Mouse (Mus musculus): Measurements from ENCODE around the gene Dpp6.

The Dpp6 gene

DNA sequence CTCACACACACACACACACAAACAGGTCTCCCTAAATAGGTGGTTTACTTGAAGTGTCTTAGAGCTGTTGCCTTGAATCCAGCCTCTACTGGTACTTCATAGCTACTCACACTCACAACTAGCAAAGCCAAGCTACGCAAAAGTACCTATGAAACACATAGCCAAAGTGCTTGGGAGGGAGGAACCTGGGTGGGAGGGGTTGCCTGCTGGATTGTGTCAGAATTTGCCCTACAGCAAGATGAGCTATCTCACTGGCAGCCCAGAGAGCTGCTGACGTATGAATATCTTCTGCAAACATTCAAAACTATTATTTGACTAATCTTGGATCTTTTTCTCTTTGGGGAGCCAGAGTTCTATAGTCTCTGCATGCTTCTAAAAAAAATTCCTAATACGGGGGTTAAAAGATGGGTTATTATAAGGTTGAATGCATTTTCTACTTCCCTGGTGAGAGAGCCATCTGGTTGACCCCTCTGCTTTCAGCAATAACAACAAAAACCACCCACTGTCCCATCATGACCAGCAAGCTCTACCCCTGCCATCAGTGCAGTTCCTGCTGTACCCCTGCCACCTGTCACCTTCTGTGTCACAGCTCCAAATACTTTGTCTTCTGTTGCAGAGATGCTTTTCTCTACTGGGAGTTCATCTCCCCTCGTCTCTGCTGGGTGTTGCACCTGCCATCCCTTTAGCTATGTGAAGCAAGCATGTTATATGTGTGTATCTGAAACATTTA, 563.8 kb downstream of the Dpp6 start:
- no peak for DNase-seq (ENCODE audit: low spot score)

DNA sequence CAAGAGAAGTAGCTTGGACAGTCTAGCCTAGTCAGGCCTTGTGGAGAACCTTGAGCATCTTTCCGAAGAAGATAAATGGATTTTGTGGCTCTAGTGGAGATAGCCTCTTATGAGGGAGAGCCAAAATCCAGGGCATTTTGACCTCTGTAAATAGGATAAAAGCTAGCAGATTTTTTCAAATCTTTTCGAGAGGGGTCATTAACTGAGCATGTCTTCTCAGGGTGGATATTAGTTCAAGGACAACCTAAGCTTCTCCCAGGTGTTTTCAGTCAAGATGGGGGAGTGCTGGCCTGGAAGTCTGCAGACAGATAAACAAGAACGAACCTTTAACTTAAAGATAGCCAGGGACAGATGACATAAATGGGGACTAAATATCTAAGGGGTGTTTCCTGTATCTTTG, 581.4 kb downstream of the Dpp6 start:
- DNase-seq (ENCODE audit: low spot score), result no peak

DNA sequence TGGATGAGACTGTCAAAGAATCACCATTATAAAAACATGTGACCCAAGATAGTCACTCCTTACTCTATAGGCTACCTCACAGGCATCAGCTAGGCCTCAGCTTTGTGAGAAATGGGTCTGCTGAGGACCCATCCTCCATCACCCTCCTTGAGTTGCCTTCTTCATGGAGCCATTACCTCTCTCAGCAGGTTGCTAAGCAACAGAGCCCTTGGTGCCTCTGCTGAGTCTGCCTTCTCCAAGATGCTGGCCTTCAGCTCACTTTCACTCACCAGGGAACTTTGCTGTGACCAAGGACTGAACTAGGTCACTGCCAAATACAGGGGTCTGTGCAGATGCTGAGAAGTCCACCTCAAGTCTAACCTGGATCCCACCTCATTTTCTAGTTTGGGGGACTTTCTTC, 582.1 kb downstream of the Dpp6 start:
- no peak for DNase-seq (ENCODE audit: low spot score)

DNA sequence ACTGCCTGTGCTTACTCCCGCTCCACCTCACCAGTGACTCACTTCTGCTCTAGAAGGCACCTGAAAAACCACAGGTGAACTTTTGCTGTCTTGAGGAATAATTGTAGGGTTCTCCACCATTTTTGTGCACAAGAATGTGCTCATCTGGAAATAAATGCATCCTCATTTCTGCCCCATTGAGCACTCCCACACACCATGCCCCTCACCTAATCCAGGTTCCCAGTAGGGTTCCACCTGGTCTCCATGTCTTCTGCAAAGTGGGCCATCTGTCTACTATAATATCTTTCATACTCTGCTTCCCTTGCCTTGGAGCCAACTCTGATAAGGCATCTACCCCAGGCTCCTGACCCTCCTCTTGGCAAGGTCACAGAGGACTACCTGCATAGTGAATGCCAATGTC, 585.6 kb downstream of the Dpp6 start:
- no peak for DNase-seq (ENCODE audit: low spot score)

DNA sequence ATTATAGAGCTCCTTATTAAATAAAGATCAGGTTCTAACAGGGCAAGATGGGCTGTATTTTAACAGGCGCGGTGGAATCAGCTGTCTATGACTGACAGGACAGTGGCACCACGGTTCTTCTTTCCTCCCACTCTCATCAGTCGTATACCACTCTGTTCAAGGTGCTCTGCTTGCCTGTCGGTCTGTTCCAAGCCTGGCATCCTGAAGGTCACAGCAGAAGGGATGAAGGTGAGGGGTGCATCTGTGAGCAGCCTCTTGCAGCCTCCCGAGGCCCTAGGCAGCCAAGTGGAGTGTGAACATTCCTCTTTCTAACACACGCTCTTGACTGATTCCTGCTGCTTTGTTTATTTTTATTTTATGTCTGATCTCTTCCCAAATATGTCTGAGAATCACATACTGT, 591.9 kb downstream of the Dpp6 start:
- DNase-seq (ENCODE audit: low spot score), result no peak

DNA sequence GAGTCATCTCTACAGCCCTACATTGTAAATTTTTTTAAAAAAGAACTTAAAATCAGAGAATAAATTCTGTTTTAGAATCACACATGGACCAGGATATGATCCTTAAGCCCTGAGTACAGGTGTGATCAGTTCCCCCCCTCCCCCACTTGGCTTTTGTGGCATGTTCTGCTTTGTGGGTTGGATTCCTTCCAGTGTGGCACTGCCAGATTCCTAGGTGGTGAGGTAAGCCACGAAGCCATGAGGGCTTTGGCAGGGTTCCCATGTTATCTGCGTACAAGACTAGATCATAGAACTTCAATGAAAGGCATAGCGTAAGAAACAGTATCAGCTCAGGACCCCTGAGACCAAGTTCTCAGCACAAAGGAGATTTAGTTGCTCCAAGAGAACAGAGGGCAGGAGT, 596.0 kb downstream of the Dpp6 start:
- no peak for DNase-seq (ENCODE audit: low spot score)

DNA sequence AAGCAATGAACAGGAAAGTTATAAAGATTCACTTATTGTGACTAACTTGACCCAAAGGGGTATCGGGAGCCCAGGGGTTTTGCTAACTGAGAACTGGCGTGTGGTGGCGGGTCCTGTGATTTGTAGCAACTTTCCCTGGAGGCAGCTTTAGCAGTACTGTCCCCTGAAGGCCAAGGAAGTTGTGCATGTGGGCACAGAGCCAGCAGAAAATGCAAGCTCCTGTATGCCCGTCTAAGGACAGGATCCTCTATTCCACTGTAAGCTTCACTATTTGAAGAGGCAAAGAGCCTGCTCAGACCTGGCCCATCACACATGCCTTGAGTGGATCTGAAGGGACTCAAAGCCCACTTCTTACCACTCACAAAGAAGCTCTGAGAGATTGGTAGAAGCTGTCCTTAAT, 598.5 kb downstream of the Dpp6 start:
- no peak for DNase-seq (ENCODE audit: low spot score)

DNA sequence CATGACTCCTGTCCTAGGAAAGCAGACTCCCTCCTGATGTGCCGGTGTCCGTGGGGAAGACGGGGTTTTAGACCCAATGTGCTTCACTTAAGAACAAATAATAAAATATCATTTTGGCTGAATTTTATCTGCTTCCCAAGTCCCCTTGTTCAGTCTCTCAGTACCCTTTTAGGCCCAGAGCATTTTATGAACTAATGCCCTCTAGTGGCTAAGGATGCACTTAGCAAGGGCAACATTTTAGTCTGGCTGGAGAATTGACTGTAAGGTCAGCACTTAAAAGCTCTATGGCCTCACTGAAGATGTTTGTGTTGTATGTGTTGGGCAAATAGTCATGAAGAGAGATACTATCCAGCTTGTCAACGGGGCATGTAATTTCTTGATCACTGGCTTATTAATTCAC, 599.6 kb downstream of the Dpp6 start:
- no peak for DNase-seq (ENCODE audit: low spot score)

DNA sequence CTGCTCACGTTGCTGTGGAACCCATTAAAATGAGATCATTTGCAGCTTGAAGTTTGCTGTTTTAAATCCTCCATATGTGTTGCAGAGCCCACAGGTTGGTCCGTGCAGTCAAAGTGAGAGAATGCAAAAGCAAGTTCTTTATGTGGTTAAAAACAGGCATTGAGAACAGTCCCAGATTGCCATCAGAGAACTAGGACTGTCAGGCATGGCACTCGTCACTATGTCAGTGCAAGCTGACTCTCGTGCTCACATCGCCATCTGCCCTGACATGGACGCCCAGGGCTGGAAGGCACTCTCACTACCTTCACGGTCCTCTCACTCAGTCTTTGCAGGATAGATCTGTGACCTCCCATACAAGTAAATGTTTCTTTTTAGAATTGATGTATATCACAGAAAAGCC, 600.4 kb downstream of the Dpp6 start:
- DNase-seq (ENCODE audit: low spot score), result no peak

DNA sequence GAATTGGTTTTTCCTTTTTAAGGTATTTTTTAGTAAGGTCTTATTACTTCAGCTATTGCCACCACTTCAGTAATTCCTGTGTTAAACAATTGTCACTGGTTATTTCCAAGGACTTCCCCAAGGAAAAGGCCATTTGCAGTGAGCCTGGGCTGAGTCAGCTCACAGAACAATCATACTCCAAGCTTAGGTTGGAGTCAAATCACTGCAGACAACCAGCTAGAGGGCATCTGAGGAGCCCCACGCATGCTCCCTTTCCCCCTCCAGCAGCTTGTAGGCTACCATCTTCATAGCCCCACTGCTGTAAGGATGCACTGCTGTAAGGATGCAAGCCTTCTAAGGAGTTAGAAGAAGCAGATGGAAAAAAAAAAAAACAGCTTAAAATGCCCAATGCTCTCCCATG, 601.9 kb downstream of the Dpp6 start:
- DNase-seq (ENCODE audit: low spot score), result no peak

DNA sequence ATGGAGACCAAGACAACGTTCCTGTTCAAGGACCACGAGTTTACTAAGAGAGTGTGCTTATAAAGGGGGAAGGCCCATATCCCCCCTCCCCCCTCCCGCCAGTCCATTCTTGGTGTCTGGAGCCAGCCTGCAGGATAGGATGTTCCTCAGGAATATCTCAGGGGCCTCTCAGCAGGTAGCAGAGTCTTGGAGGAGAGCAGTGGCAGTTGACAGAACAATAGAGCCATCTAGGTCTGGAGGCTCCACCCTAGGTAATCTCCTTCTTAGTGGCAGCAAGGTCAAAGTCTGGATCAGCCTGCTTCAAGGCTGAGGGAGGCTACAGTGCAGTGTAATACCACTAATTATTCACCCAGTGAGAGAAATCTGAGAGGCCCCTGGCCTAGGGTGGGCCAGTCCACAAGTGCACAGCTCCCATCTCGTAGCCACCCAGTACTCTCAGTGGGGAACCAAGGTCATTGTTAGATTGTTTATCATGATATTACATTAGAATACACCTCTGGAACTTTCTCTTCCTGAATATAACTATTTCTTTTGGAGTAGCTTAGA, 604.2 kb downstream of the Dpp6 start:
- no peak for DNase-seq (ENCODE audit: low spot score)

DNA sequence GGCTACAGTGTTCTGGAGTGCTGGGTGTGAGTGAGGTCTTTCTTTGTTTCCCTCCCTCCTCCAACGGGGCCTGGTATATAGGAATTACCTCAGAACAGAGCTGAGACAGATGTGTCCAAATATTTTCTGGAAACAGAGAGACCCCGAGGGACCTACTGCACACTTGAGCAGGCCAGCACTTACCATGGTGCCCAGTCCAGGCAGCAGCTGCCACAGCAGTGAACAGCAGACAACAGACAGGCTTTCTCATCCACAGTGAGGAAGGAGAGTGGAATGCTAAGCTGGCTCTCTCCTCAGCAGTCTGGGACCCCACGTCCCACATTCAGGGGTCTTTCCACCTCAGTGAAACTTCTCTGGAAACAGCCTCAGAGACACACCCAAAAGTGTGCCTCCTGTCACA, 606.8 kb downstream of the Dpp6 start:
- DNase-seq (ENCODE audit: low spot score), result no peak

DNA sequence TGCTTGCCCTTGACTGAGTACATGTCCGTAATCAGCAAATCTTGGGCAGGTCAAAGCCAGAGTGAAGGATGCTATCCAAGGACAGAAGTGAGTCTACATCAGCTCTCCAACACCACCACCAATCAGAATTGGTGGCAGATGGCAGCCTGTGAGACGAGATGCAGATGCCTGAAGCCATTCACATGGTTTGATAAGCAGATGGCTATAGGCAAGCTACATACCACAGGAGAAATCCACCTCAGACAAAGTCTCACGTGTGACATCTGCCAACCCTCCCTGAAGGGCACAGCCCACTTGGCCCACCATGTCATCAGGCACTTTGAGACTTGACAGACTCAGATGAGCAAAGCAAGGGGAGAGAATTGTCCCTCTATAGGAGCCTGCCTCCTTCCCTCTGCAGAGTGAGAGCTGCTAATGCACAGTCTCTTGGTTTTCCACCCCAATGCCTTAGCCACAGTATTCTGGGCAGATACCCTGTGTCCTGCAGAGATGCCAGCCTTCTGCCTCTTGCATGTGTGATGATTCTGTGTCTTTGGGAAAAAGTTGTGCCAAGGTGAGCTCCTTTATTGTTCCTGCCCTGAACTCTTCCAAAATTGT, 607.6 kb downstream of the Dpp6 start:
- DNase-seq (ENCODE audit: low spot score), result no peak

DNA sequence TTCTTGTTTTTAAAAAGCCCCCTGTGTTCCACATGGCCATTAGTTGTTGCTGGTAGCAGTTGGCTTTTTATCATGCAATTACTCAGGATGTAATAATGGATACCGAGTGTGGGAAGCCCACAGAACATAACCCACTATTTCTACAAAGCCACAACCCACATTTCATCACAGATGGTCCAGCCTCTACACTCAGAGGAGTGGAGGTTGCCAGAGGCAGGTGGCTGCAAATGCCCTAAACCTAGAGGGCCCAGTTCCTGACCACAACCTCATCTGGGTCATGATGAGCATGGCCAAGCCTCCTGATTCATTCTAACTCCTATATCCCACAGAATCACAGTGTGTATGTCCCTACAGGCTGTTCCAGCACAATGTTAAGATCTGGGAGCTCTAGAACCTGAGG, 609.2 kb downstream of the Dpp6 start:
- DNase-seq (ENCODE audit: low spot score), result no peak

DNA sequence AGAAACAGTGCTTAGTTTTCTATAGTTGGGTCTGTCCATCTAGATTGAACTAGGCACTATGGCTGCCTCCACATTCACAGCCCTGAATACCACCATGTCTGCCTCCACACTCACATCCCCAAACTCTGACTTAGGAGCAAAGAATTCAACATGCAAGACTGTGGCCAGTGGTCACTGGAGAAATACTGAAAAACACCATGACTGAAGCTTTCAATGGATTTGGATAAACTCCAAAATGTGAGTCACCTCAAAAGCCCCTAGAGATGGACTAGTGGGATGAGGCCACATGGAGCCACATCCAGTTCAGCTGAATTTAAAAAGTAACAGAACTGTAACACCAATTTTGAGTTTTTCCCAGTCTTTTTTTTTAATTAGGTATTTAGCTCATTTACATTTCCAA, 616.6 kb downstream of the Dpp6 start:
- no peak for DNase-seq (ENCODE audit: low spot score)

DNA sequence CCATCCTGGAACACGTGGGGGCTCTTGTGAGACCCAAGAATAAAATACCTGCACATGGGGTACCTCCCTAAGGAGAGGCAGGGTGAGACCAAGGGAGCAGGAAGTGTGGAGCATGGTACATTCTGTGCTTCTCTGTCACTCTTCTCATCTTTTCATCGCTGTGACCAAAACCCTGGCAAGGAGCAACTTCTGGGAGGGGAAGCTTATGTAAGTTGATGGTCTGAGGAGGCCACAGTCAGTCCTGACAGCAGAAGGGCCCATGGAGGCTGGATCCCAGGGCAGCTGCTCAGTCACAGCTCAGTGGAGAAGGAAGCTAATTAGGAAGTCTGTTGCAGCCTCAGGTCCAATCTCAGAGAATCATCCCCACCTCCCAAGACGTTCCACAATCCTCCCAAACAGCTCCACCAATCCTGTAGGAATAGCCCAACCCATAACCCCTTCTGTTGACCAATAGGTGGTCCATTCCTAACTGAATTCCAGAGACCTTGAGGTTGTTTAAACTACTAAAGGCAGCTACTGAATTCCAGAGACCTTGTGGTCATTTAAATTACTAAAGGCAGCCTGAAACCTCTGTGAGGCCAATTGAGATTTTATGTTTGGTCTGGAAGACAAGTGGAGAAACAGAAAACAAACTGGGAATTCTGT, 636.3 kb downstream of the Dpp6 start:
- no peak for DNase-seq (ENCODE audit: low spot score)

DNA sequence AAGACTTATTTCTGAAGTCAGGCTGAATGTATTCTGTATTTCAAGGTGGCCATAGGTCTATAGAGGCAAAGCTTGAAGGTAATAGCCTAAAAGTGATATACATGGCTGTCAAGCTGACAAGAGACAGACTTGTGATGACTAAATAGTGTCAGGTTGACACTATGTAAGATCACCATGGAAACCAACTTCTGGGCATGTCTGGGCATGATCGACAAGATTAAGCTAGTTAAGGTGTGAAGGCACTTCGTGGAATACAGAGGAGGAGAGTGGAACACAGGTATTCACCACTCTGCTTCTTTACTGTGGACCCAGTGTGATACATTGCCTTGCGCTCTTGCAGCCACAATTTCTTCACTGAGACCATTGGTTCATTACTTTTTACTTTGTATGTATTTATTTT, 637.4 kb downstream of the Dpp6 start:
- no peak for DNase-seq (ENCODE audit: low spot score)

DNA sequence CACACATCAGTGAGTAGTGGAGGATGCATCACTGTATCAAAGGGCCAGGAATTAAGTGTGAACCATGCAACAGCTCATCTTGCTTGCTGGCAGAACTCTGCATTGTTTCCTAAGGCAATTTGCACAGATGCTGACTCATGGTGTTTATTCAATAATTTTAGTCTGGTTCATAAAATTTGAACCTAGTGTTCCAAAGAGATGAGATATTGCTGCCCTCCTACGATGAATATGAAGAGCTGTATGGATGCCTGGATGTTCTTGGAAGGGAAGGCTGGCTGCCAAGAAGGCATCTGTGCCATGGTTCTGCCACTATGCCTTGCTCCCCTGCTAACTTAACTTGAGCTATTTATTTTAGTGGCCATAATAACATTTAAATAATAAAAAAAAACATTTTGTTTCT, 640.0 kb downstream of the Dpp6 start:
- DNase-seq (ENCODE audit: low spot score), result no peak

DNA sequence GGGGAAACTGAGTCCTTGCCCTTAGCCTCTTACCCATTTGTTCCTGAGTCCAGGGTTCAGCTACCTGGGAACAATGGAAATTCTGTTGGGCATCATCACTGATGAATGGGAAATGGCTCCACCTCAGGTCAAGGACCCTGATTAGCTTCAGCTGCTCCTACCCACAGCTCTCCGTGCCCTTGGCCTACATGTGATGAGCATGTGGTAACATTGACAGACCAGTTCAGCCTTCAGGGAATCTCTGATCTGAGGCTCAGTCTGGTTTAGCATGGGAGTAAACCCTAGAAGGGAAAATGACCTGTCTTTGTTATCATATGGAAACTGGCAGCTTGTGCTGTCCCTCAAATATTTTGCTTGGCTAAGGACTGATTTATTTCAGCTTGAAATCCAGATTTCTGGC, 640.7 kb downstream of the Dpp6 start:
- no peak for DNase-seq (ENCODE audit: low spot score)

DNA sequence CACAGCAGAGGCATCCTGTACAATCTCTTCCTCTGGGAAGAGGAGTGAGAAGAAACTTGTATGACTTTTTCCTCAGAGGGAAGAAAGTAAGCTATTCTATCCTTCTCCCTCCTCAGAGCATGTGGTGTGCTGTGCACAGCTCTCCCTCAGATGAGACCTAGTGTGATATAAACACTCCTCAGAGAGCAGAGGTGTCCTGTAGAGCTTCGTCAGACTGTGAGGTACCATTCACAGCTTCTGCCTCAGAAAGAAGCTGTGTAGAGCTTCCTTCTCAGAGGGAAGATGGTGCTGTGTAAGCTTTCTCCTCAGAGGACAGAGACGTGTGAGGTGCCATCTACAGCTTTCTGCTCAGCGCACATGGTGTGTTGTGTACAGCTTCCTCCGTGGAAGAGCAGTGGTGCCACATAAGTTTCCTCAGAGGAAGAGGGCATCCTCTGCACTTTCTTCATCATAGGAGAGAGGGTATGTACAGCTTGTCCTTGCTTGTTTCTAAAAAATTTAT, 658.0 kb downstream of the Dpp6 start:
- no peak for DNase-seq (ENCODE audit: low spot score)

DNA sequence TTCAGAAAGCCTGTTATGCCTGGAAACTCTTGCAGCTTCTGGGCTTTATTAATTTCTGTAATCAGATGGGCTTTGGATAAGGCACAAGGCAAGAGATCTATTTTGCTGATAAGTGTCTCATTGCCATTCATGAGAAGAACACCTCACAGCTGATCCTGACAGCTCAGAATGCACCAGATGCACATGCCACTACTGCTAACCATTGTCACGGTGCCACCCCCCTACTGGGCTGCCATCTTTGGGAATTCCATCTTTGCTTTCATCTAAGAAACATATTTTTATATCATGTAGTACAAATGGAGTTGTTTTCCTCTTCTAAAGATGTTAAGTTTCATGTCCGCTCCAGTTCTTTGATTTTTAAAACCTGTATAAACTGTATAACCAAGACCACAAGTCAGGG, 664.7 kb downstream of the Dpp6 start:
- no peak for DNase-seq (ENCODE audit: low spot score)

DNA sequence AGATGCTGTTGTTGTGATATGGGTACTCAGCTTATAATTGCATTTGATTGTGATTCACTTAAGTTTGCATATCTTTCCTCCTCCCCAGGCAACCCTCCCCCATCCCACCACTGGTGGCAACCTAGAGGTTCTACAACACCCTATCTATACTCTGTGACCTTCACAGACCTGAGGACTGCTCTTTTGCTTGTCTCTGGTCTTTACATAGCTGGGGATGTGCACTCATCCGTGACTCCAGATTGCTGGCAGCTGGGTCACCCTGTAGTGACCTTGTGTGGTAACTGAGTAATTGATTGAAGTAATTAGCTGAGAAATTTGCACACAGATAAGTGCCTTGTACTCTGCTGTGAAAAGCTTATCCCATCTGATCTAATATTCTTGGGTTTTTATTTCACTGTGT, 669.1 kb downstream of the Dpp6 start:
- DNase-seq (ENCODE audit: low spot score), result no peak

DNA sequence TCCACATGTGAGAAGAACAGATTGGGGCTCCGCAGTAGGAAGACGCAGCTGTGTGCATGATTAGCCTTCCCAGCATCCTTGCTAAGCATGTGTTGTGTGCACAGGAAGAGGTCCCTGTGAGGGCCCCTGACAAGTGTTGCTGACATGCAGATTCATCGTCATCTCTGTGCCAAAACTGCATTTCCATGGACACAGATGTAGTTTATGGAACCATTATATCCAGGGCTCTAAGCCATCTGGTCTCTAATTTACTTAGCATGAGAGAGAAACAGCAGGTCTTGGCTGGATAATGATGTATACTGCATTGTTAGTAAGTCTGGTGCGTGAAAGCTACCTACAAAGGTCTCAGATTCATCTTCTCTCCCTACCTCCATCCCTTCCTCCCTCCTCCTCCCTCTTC, 673.9 kb downstream of the Dpp6 start:
- no peak for DNase-seq (ENCODE audit: low spot score)
